Mouse (Mus musculus): ENCODE measurements at regions not wholly inside any gene's neighbourhood (a gene's known extent, or its start where the extent isn't known, plus 50 kb on each side); places are given as distances from the start of the nearest gene placed in this dataset.

DNA sequence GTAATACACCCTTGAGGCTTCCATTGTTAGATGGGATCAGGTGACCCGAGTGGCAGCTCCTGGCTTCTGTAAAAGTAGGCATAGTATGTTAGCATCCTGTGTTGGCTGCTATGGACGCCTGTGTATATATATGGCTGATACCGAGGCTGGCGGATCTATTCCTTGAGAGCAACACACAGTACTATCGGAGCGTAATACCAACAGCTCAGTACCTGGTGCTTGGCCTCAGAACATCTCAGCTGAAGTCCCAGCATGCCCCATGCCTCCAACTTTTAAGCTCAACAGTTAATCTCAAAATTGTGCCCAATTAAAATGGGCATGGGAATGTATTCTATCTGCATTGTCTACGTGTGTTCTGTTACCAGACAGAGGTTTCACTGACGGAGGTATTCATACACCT, 420.7 kb upstream of the Ubash3b start:
- Histone ChIP-seq H3K4me2 (replicated peaks; ENCODE audit: low read depth, low read length) (peak overlapping the region; percentile 65), H3K9me3 (ENCODE audit: low read length) (no peaks in the 10 kb centered on the region), H3K27me3 (ENCODE audit: insufficient read depth, low read length) (no peaks in the 10 kb centered on the region), H3K36me3 (ENCODE audit: insufficient read depth, low read length) (no peaks in the 10 kb centered on the region), H3K9ac (replicated peaks; ENCODE audit: low read length) (peak overlapping the region; percentile 78), H3K4me3 (ENCODE audit: low read length) (peak overlapping the region; percentile 65), H3K27ac (ENCODE audit: low read length) (peak overlapping the region; percentile 95; the same call in 1 of the 2 replicates), H3K4me1 (ENCODE audit: insufficient read depth, low read length) (peaks cover 12% of the 10 kb centered on the region)
- no peak for ATAC-seq (ENCODE audit: low FRiP score, low TSS enrichment)
- 40% methylated on average over 8 of the region's 8 CpGs for WGBS

DNA sequence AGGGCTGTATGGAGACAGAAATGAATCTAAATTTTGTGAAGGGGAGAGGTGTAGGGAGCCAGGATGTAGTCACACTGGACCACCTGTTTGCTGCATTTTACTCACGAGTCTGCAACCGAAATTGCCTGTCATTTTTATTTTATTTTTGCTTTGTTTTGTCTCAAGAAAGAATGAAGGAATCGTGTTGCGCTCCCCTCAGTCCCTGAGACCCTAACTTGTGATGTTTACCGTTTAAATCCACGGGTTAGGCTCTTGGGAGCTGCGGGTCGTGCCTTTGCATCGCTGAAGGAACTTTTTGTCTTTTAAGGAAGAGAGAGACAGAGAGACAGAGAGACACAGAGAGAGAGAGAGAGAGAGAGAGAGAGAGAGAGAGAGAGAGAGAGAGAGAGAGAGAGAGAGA, 420.2 kb upstream of the Ubash3b start:
- Histone ChIP-seq H3K4me2 (replicated peaks; ENCODE audit: low read depth, low read length) (peak overlapping the region; percentile 65), H3K4me3 (ENCODE audit: low read length) (peak overlapping the region; percentile 65), H3K9me3 (ENCODE audit: low read length) (no peaks in the 10 kb centered on the region), H3K9ac (replicated peaks; ENCODE audit: low read length) (peak overlapping the region; percentile 78), H3K36me3 (ENCODE audit: insufficient read depth, low read length) (no peaks in the 10 kb centered on the region), H3K27me3 (ENCODE audit: insufficient read depth, low read length) (no peaks in the 10 kb centered on the region), H3K27ac (ENCODE audit: low read length) (peak overlapping the region; percentile 95), H3K4me1 (ENCODE audit: insufficient read depth, low read length) (peaks cover 12% of the 10 kb centered on the region)
- no peak for ATAC-seq (ENCODE audit: low FRiP score, low TSS enrichment)
- WGBS, result 15% methylated on average over 9 of the region's 9 CpGs

DNA sequence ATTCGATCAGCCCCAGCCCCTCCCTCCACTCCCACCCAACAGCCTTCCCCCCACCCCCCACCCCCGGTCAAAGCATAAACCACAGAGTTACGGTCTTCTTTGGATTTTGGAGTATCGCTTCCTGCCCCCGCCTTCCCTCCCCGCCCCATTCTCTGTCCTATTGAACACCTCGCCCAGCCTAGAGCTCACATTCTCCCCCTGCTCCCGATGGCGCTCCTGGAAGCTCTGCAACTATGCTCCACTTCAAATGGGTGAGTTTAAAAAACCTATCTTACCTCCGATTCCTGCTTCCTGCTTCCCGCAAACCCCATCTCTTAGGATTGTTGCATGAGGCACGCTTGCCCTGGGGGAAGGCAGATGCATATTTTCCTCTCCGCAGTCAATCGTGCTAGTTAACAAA, 419.7 kb upstream of the Ubash3b start:
- WGBS, result 1% methylated on average over 14 of the region's 14 CpGs

DNA sequence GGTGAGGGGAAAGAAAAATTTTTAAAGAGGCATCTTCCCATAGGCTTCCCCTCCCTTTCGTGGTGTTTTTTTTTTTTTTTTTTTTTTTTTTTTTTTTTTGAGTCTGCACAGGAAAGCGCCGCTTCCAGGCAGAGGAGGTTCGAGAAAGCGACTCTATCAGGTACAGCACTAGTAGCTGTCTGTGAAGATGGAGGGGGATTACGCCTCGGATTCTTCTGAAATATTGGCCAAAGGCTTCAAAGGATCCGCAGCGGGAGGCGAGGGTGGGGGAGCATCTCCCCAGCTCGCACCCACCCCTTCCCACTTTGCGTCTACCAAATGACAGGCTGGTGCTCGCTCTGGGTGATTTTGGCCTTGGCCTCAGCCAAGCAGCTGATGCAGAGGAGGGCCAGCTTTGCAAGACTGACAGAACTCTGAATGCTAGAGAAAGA, 419.1 kb upstream of the Ubash3b start:
- Histone ChIP-seq H3K4me1 (ENCODE audit: insufficient read depth, low read length) (peaks cover 11% of the 10 kb centered on the region), H3K27ac (ENCODE audit: low read length) (peak overlapping the region; percentile 95), H3K9ac (replicated peaks; ENCODE audit: low read length) (peak overlapping the region; percentile 78), H3K36me3 (ENCODE audit: insufficient read depth, low read length) (no peaks in the 10 kb centered on the region), H3K9me3 (ENCODE audit: low read length) (no peaks in the 10 kb centered on the region), H3K4me2 (replicated peaks; ENCODE audit: low read depth, low read length) (peak overlapping the region; percentile 65), H3K4me3 (ENCODE audit: low read length) (peak overlapping the region; percentile 65), H3K27me3 (ENCODE audit: insufficient read depth, low read length) (no peaks in the 10 kb centered on the region)
- under 1% methylated on average over 13 of the region's 13 CpGs for WGBS
- ATAC-seq (ENCODE audit: low FRiP score, low TSS enrichment), result peak; percentile 67; the same call in 1 of the 2 replicates

More for the DNA sequence above, 419.7 kb upstream of the Ubash3b start:
- H3K36me3 ChIP-seq (ENCODE audit: insufficient read depth, low read length), result no peaks in the 10 kb centered on the region
- H3K27me3 ChIP-seq (ENCODE audit: insufficient read depth, low read length), result no peaks in the 10 kb centered on the region
- peak overlapping the region; percentile 78 for H3K9ac ChIP-seq (replicated peaks; ENCODE audit: low read length)
- H3K27ac ChIP-seq (ENCODE audit: low read length), result peak overlapping the region; percentile 95
- H3K4me2 ChIP-seq (replicated peaks; ENCODE audit: low read depth, low read length), result peak overlapping the region; percentile 65
- peaks cover 14% of the 10 kb centered on the region for H3K4me1 ChIP-seq (ENCODE audit: insufficient read depth, low read length)
- H3K4me3 ChIP-seq (ENCODE audit: low read length), result peak overlapping the region; percentile 65
- H3K9me3 ChIP-seq (ENCODE audit: low read length), result no peaks in the 10 kb centered on the region
- peak; percentile 54; the same call in 1 of the 2 replicates for ATAC-seq (ENCODE audit: low FRiP score, low TSS enrichment)

DNA sequence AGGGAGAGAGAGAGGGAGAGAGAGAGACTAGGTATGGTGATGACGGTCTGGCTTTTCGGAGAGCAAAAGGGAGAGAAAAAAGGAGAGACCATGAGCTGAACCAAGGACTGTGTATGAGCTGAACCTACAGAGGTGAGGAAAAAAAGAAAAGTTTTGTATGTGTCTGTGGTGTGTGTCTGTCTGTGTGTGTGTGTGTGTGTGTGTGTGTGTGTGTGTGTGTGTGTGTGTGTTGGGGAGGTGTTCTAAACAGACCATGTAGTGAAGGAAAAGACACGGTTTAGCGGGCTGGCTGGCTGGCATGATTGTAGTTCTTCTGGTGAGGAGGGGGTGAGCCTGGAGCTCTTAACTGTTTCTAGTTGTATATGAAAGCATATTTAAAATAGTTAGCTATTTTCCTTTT, 418.6 kb upstream of the Ubash3b start:
- ATAC-seq (ENCODE audit: low FRiP score, low TSS enrichment), result peak; percentile 40; the same call in 1 of the 2 replicates
- Histone ChIP-seq H3K9ac (replicated peaks; ENCODE audit: low read length) (peak overlapping the region; percentile 78), H3K9me3 (ENCODE audit: low read length) (no peaks in the 10 kb centered on the region), H3K4me2 (replicated peaks; ENCODE audit: low read depth, low read length) (peak overlapping the region; percentile 65), H3K27ac (ENCODE audit: low read length) (peak overlapping the region; percentile 95), H3K4me1 (ENCODE audit: insufficient read depth, low read length) (peaks cover 11% of the 10 kb centered on the region), H3K4me3 (ENCODE audit: low read length) (peak overlapping the region; percentile 65), H3K36me3 (ENCODE audit: insufficient read depth, low read length) (no peaks in the 10 kb centered on the region), H3K27me3 (ENCODE audit: insufficient read depth, low read length) (no peaks in the 10 kb centered on the region)
- WGBS, result under 1% methylated on average over 4 of the region's 4 CpGs

DNA sequence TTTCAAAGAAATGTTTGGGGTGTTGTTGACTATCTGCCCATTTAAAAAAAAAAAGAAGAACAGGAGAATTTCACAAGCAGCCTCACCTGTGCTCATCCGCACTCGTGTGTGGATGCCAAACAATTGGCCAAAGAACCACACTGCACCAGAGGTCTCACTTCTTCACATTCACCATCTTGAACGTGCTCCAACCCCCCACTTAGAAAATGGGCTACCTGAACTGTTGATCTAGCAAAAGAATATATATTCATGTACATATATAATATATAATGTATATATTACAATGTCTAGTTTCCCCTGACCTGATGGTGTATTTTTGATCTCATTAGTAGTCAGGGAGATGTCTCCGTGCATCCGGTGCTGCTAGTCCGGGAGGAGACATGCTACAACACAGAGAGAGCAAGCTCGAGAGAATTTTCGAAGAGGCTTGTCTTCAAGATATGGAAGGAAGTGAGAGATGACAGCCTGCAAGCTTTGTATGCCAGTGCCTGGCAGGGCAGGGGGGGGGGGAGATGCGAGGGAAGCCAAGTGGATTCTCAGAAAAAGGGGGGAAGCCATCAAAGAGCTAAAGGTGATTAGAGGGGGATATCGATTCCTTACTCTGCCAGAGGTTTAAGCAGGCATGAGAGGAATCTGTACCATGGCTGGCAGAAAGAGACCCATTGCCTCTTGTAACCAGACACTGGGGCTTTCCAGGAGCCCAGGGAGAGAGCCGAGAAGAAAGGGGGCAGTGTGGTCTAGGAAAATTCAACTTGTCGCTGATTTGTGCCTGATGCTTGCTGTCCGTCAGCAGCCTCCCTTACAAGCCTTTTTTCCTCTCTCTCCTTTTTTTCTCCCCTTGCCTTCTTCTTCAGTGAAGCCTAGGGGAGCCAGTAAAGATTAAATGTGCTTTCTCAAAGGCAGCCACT, 417.9 kb upstream of the Ubash3b start:
- Histone ChIP-seq H3K9me3 (ENCODE audit: low read length) (no peaks in the 10 kb centered on the region), H3K4me3 (ENCODE audit: low read length) (peak overlapping the region; percentile 65), H3K27me3 (ENCODE audit: insufficient read depth, low read length) (no peaks in the 10 kb centered on the region), H3K4me2 (replicated peaks; ENCODE audit: low read depth, low read length) (peak overlapping the region; percentile 65), H3K9ac (replicated peaks; ENCODE audit: low read length) (peak overlapping the region; percentile 78), H3K27ac (ENCODE audit: low read length) (peak overlapping the region; percentile 95), H3K4me1 (ENCODE audit: insufficient read depth, low read length) (peaks cover 11% of the 10 kb centered on the region), H3K36me3 (ENCODE audit: insufficient read depth, low read length) (no peaks in the 10 kb centered on the region)
- WGBS, result 31% methylated on average over 12 of the region's 13 CpGs
- peak; percentile 82 for ATAC-seq (ENCODE audit: low FRiP score, low TSS enrichment)

DNA sequence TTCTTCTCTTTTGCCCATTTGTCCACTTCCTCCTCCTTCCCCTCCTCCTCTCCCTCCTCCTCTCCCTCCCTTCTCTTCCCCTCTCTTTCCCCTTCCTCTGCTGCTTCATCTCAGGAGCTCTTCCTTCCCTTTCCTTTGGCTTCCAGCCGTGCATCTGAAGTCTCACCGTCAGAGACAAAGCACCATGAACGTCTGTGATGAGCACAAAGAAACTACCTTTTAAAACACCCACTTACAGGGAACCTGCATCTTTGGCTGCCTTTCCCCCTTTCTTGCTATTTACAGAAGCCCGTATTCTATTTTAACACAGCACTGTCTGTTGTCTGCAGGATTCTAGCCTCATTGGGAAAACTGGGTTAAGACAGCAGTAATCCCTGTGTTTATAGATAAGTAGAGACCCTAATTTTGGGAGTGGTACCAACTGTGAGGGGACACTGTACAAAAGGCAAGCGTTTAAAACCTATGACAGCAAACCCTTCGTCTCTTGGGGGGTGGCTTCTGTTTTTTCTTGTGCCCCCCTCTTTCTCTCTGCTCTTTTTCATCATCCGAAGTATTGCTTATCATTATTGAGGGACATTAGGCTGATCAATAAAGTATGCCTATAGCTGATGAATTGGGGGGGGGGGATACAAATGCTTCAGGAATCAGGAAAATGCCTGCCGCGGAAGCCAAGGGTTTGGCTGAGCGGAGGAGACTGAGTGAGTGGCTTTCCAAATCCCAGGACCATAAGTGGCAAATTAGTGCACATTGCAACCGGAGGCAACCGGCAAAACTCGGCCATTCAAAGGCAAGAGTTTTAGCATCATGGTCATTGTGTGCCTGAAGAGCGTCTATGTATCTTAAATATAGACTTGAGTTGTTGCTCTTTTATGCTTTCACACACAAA, 417.0 kb upstream of the Ubash3b start:
- H3K27me3 ChIP-seq (ENCODE audit: insufficient read depth, low read length), result no peaks in the 10 kb centered on the region
- no peak overlapping the region for H3K4me2 ChIP-seq (replicated peaks; ENCODE audit: low read depth, low read length)
- peaks cover 11% of the 10 kb centered on the region for H3K4me1 ChIP-seq (ENCODE audit: insufficient read depth, low read length)
- WGBS, result 73% methylated on average over 14 of the region's 14 CpGs
- H3K9me3 ChIP-seq (ENCODE audit: low read length), result no peaks in the 10 kb centered on the region
- ATAC-seq (ENCODE audit: low FRiP score, low TSS enrichment), result no peak
- H3K36me3 ChIP-seq (ENCODE audit: insufficient read depth, low read length), result no peaks in the 10 kb centered on the region
- no peak overlapping the region for H3K27ac ChIP-seq (ENCODE audit: low read length)
- no peak overlapping the region for H3K4me3 ChIP-seq (ENCODE audit: low read length)
- H3K9ac ChIP-seq (replicated peaks; ENCODE audit: low read length), result no peak overlapping the region

DNA sequence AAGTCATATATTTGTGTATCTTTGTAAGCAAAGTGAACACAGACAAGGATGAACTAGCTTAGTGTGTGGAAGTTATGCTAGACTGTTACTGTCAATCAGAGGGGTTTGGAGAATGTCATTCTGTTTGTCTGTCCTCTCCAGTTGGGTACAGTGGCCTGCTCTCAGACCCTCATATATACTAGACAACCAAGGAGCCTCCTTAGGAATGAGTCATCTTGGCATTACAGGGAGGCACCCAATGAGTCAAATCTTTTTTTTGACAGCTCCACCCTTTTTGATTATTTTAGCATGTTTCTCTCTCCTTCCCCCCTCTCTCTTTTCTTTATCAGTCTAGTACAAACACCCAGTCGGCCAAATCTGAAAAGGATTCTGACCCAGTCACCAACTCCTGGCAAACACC, 416.3 kb upstream of the Ubash3b start:
- Histone ChIP-seq H3K9ac (replicated peaks; ENCODE audit: low read length) (no peak overlapping the region), H3K9me3 (ENCODE audit: low read length) (no peaks in the 10 kb centered on the region), H3K27me3 (ENCODE audit: insufficient read depth, low read length) (no peaks in the 10 kb centered on the region), H3K4me2 (replicated peaks; ENCODE audit: low read depth, low read length) (no peak overlapping the region), H3K4me3 (ENCODE audit: low read length) (no peak overlapping the region), H3K4me1 (ENCODE audit: insufficient read depth, low read length) (peaks cover 11% of the 10 kb centered on the region), H3K27ac (ENCODE audit: low read length) (no peak overlapping the region), H3K36me3 (ENCODE audit: insufficient read depth, low read length) (no peaks in the 10 kb centered on the region)
- ATAC-seq (ENCODE audit: low FRiP score, low TSS enrichment), result no peak
- WGBS, result 58% methylated on average over 1 of the region's 1 CpGs

DNA sequence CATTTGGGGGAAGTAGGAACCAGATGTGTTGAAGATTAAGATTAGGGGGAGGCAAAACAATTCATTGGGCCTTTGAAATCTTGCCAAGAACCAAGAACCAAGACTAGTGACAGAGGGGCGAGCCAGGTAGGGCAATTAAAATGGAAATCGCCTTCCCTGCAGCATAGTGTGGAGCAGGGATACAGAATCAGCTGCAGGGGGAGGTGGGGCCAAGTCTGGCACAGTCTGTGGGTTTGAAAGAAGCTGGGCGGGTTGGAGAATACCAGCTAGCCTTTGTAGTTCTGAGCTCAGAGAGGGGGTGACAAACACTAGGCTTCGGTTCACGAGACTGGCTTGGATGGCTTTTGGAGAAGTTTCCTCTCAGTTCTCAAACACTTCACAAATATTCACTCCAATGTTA, 414.3 kb upstream of the Ubash3b start:
- Histone ChIP-seq H3K4me2 (replicated peaks; ENCODE audit: low read depth, low read length) (no peak overlapping the region), H3K4me1 (ENCODE audit: insufficient read depth, low read length) (peaks cover 11% of the 10 kb centered on the region), H3K27me3 (ENCODE audit: insufficient read depth, low read length) (no peaks in the 10 kb centered on the region), H3K4me3 (ENCODE audit: low read length) (no peak overlapping the region), H3K27ac (ENCODE audit: low read length) (no peak overlapping the region), H3K9me3 (ENCODE audit: low read length) (no peaks in the 10 kb centered on the region), H3K9ac (replicated peaks; ENCODE audit: low read length) (no peak overlapping the region), H3K36me3 (ENCODE audit: insufficient read depth, low read length) (no peaks in the 10 kb centered on the region)
- no peak for ATAC-seq (ENCODE audit: low FRiP score, low TSS enrichment)
- 47% methylated on average over 5 of the region's 5 CpGs for WGBS

Measured in kidney, embryonic 16.5 days (tissue).